Mouse (Mus musculus): ENCODE results near the gene Dcakd. TPM values are rescaled to one million over a fixed set of nuclear protein-coding genes. Genes with fewer than 3 reads are reported as not detected.

The Dcakd gene
- total RNA-seq, 2 experiments from 2014 or later = 22.0 to 28.2 TPM

- DNase-seq = no peak
Measured at GRCm38 (mm10) chr11:103049611-103050010, 21.5 kb upstream of the Dcakd start.

DNA sequence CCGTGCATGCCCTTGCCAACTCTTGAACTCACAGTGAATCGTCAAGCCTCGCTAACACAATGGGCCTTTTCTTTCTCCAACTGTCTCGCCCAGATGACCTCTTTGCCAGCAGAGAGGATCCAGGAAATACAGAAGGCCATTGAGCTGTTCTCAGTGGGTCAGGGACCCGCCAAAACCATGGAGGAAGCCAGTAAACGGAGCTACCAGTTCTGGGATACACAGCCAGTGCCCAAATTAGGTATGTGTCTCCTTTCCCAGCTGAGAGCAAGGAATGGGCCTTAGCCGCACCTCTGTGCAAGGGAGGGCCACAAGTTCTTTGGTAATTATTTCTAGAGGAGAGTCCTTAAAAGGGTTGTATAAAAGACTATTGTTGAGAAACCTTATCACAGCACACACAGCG lies 18.2 kb upstream of the Dcakd start:
- DNase-seq = no peak

DNA sequence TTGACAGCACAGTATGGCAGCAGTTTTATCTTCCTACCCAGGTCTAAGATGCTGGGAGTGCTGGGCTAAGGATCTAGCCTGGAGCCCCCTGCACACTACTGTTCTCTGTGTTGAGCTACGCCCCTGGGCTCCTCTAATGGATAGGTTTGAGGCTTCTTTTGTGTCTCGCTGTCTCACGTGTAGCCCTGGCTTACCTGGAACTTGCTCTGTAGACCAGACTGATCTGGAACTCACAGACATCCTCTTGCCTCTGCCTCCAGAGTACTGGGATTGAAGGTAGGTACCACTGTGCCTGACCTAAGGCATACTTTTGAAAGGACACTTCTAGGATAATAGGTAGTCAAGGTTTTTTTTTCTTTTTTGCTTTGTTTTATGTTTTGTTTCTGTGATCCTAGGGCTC lies 15.8 kb upstream of the Dcakd start:
- DNase-seq = no peak

- DNase-seq = no peak
Measured at GRCm38 (mm10) chr11:103042828-103043227, 14.7 kb upstream of the Dcakd start.

DNA sequence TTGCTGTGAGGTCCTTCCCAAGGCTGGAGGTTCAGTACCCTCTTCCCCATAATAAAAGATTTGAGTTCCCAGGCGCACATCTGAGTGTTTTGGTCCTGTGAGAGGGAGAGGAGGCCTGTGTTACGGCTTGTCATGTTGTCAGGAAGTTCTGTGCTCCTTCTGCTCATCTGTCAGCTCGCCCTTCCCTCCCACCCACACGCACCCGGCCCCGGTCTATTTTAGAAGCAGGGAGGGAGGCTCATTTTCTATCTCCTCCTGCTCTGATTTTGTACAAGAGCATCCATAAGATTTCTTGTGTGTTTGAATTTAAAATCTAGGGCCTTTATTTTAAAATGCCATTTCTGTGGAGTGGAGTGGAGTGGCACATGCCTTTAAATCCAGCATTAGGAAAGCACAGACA lies 9.9 kb upstream of the Dcakd start:
- no peak for DNase-seq

DNA sequence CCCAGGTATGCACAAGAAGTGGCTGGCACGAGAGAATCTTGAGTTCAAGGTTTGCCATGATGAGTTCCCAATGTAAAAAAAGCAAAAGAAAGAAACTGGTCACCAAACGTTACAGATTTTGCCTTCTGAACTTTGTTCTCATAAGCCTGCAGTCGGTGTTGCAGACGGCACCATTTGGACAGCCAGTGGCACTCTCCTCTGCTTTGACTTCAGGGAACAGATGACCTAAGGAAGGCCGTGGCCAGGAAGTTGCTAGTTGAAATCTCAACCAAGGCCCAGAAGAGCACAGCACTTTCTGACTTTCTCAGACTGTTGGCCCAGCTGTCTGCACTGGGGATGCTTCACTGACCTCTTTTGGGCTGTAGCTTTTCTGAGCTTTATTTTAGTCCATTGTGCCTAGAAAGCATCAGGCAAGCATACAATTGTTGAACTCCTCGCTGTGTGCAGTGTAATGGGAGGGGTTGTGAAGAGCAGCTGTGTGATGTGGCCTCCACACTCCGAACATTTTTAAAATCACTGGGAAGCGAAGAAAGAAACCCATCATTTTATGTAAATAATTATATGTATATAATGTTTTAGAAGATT lies 8.8 kb upstream of the Dcakd start:
- no peak for DNase-seq

- DNase-seq = no peak
Measured at GRCm38 (mm10) chr11:103035007-103035406, 6.9 kb upstream of the Dcakd start.

DNA sequence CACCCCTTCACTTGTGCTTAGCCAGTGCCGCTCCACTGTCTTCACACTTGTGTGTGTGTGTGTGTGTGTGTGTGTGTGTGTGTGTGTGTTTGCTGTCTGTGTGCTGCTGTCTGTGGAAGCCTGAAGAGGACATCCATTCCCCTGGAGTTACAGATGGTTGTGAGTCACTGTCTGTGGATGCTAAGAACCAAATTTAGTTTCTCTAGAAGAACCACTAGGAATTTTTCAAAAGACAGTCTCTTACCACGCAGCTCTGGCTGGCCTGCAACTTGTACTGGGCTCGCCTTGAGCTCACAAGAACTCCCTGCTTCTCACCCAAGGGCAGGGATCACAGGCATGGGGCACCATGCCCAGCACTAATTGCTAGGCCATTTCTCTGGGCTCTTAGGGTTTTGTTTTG lies 4.9 kb upstream of the Dcakd start:
- no peak for DNase-seq

DNA sequence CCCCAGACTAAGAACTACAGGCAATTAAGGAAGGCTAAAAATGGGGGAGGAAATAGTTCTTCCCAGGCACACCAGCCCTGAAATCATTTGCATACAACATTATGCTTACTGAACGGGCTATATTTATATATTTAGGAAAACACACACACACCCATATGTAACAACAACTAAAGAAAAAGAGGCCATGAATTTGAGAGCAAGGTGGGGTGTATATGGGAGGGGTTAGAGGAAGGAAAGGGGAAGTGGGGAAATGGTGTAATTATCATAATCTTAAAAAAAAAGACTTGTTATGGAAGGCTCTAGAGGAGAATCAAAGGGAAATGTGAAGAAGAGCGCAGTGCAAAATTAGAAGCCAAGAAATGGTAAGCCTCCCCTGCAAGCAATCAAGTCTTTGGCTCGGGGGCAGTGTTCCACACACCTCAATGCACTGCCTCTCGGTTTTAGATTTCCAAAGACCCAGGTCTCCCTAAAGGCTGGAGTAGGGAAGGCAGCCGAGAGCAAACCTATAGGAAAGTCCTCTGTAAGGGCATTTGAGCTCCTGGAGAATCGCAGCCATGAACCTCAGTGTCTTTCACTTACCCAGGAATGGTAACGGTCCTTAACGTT lies 460 bp downstream of the Dcakd start:
- no peak for DNase-seq

DNA sequence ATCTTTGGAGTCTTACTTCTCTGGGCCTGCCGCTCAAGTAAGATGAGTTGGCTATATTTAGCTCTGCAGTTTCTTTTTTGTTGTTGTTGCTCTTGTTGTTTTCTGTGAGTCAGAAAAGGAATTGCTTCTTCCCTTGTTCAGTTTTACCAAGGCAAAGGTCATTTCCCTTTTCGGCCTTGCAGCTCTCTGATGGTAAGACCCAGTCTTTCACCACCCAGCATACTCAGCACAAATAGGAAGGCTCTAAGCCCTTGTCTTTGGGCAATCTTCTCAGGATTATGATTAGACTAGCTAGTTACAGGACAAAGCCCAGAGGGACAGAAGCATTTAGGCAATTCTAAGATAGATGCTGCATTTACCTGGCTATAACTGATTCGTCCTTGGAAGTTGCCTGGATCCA lies 1.2 kb downstream of the Dcakd start:
- no peak for DNase-seq

- no peak for DNase-seq
Measured at GRCm38 (mm10) chr11:103023974-103024373, 4.2 kb downstream of the Dcakd start.

GRCm38 (mm10) chr11:103020713-103021335 lies 7.3 kb downstream of the Dcakd start:
- no peak for DNase-seq

DNA sequence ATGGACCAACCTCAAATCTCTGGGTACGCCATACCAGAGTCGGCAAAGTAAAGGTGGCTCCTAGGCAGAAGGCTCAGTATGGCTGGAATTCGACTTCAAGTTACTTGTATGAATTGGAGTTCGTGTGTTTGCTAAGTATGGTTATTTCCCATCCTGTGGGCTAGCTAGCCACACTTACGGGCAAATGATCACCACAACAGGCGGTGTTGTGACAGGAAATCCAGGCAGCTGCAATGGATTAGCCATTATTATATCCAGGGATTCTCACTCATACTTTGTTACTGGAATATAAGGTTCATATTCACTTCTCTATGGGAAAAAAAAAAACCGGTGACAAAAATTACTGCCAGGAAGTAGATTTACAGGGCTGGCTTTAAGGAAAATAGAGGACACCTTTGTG lies 8.8 kb downstream of the Dcakd start:
- DNase-seq = no peak

DNA sequence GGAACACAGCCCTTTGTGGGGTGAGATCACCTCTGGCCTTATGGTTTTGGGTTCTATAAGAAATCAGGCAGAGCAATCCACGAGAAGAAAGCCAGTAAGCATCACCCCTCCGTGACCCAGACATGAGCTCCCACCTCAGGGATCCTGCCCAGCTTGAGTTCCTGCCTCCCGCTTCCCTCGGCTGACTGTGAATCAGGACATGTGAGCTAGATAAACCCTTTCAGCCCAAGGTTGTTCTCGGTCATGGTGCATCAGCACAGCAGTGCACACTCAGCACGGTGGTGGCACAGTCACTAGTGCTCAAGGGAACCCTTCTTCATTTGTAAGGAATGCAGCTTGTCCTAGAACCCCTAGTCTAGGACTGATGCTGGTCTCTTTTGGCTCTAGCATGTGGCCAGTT lies 9.3 kb downstream of the Dcakd start:
- no peak for DNase-seq

GRCm38 (mm10) chr11:103017661-103018060 lies 10.5 kb downstream of the Dcakd start:
- DNase-seq = no peak

DNA sequence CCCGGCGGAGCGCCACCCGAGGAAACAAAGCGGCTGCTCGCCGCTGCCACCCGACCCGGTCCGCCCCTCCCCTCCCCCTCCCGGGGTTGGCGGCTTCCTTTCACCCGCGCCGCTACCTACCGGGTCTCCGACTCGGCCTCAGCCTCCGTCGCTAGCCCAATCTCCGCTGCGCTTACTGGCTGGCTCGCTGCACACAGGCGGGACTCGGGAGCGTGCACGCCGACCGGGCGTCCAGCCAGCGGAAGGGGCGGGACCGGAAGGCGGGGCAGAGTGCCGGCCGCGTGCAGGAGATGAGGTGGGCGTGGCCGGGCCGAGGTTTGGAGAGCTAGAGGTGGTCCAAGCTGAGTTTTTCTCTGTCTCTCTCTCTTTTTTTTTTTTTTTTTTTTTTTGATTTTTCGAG lies 11.2 kb downstream of the Dcakd start:
- DNase-seq = peak; percentile 98

GRCm38 (mm10) chr11:103015881-103016825 lies 12.0 kb downstream of the Dcakd start:
- DNase-seq = no peak

- DNase-seq = no peak
Measured at GRCm38 (mm10) chr11:103011206-103011497, 17.0 kb downstream of the Dcakd start.

DNA sequence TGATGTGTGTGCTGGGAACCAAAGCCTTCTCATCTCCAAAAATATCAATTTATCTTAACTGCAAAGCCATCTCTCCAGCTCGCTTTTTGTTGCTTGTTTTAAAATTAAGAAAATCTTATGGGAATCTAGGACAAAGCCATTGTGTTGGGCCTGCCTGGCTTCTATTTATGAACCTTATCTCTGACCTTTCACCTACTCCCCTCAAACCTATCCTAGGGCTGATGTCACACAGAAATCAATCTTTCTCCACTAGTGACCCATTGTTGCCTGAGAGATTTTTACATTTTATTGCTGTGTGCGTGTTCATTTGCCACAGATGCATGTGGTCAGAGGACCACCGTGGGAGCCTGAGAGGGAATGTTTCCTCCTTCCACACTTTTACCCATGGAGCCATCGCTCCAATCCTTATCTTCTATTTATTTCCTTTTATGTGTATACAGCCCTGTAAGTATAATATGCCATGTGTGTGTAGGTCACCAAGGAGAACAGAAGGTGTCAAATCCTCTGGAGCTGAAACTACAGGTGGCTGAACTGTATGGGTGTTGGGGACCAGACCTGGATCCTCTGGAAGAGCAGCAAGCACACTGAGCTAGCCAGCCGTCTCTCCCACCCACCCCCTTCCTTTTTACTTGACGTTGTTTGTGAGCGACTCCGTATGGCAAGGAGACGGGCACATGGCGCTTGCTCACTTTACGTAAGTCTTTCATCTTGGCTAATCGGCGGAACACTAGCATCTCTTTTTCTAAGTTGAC lies 17.5 kb downstream of the Dcakd start:
- DNase-seq = no peak

DNA sequence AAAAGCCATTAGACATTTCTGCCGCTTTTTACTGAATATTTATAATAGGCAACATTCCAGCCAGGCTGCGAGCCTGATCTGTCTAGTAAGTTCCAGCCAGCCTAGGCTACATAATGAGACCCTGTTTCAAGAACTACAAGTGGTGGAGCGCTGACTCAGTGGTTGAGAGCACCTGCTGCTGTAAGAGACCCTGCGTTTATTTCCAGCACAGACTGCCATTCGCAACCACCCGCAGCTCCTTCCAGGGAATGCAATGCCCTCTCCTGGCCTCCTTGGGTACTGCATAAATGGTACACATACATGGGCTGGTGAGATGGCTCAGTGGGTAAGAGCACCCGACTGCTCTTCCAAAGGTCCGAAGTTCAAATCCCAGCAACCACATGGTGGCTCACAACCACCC lies 18.9 kb downstream of the Dcakd start:
- DNase-seq = no peak

DNA sequence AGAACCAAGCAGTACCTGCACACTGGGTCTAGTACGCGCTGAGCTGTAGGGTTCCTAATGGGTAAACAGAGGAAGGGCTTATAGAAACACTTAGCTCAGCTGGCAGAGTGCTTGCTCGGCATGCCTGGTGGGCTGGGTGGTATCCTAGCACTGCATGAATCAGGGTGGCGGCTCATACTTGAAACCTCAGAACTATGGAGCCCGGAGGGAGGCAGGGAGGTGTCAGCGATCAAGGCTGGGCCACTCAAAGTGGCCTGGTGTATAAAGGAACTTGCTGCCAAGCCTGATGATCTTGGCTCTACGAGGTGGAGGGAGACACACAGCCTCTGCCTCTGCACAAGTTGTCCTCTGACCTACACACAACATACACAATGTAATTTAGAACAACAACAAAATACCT lies 19.6 kb downstream of the Dcakd start:
- DNase-seq = no peak

DNA sequence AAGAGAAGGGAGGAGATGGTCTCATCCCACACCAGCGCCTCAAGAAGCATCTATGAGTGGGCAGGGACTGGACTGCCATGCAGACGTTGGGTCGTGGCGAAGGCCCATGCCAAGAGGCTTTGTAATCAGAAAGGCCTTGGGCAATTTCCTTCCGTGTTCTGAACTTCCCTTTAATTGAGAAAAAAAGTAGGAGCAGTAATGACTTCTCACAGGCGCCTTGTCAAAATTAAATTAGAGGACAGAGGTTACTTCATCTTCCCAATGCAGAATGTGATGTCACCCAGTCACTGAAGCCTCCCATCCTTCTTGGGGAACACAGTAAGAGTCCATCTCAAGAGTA lies 21.2 kb downstream of the Dcakd start:
- DNase-seq = no peak
